Mouse (Mus musculus) lung, adult 2 months (tissue): ENCODE results near the gene Bcat1. TPM values are rescaled to one million over a fixed set of nuclear protein-coding genes. Genes with fewer than 3 reads are reported as not detected.

Experiments
- DNase-seq: peaks from one replicate; pipeline ENCODE4 v3.0.0; 2022
- H3K4me1 ChIP-seq: fragments of 200-500 bp; 2 replicates; pipeline ENCODE4 v1.6.1; 2011; ENCODE audit warnings: low read length; ENCODE audit not compliant: control insufficient read depth, insufficient read depth
- H3K4me3 ChIP-seq: fragments of 200-500 bp; replicated peaks from 2 replicates; pipeline ENCODE3; 2011; ENCODE audit warnings: low read depth, mild to moderate bottlenecking, control low read depth, low read length; ENCODE audit errors: extremely low read depth
- CTCF ChIP-seq: fragments of 200-500 bp; IDR thresholded peaks from 2 replicates; pipeline ENCODE4 v1.5.1; 2011; ENCODE audit warnings: mild to moderate bottlenecking, low read length, control low read depth; ENCODE audit not compliant: insufficient read depth
- POLR2A ChIP-seq: fragments of 200-500 bp; IDR thresholded peaks from 2 replicates; pipeline ENCODE4 v1.6.1; 2011; ENCODE audit warnings: low read depth, mild to moderate bottlenecking, control low read depth, low read length, borderline replicate concordance; ENCODE audit errors: extremely low read depth
- WGBS: fragments of 180-500 bp; shearing (Covaris S2); methylation state at CpG from one replicate; pipeline ENCODE4 v1.1.7; 2018; 5-methylcytosine and 5-hydroxymethylcytosine counted together
- polyA plus RNA-seq: library from polyadenylated mRNA; depleted of rRNA; stranded (reverse); fragments of >200 nt; gene quantifications from 2 replicates; pipeline ENCODE4 v1.2.3, GENCODE M21; 2012

Bcat1 gene
- polyA plus RNA-seq, 1 experiment, result 0.21 TPM

GRCm38 (mm10) chr6:145075088-145075547, 866 bp downstream of the Bcat1 start:
- H3K4me3 ChIP-seq, result no peak overlapping the region
- WGBS, result 1% methylated on average over 20 of the region's 20 CpGs

GRCm38 (mm10) chr6:145074461-145074860, 1.5 kb downstream of the Bcat1 start:
- peaks cover 6% of the 10 kb centered on the region for H3K4me1 ChIP-seq
- no peak for TF ChIP-seq POLR2A
- TF ChIP-seq CTCF, result no peak
- H3K4me3 ChIP-seq, result no peak overlapping the region
- DNase-seq, result no peak

More at GRCm38 (mm10) chr6:145075088-145075547, 866 bp downstream of the Bcat1 start:
- TF ChIP-seq POLR2A (no peak), CTCF (no peak)
- H3K4me1 ChIP-seq, result peaks cover 6% of the 10 kb centered on the region
- DNase-seq, result no peak

GRCm38 (mm10) chr6:145069921-145070320, 6.1 kb downstream of the Bcat1 start:
- no peak overlapping the region for H3K4me3 ChIP-seq
- DNase-seq, result no peak
- no peaks in the 10 kb centered on the region for H3K4me1 ChIP-seq
- TF ChIP-seq POLR2A (no peak), CTCF (no peak)
- WGBS, result 59% methylated on average over 2 of the region's 2 CpGs

GRCm38 (mm10) chr6:145069397-145069796, 6.6 kb downstream of the Bcat1 start:
- no peak for DNase-seq
- WGBS, result 83% methylated on average over 7 of the region's 7 CpGs
- no peaks in the 10 kb centered on the region for H3K4me1 ChIP-seq
- no peak overlapping the region for H3K4me3 ChIP-seq
- no peak for TF ChIP-seq CTCF

GRCm38 (mm10) chr6:145067679-145068078, 8.3 kb downstream of the Bcat1 start:
- no peak overlapping the region for H3K4me3 ChIP-seq
- TF ChIP-seq CTCF (no peak), POLR2A (no peak)
- H3K4me1 ChIP-seq, result no peaks in the 10 kb centered on the region
- no peak for DNase-seq
- 73% methylated on average over 8 of the region's 8 CpGs for WGBS

GRCm38 (mm10) chr6:145066416-145066815, 9.6 kb downstream of the Bcat1 start:
- Histone ChIP-seq H3K4me3 (no peak overlapping the region), H3K4me1 (no peaks in the 10 kb centered on the region)
- TF ChIP-seq CTCF, result no peak
- TF ChIP-seq POLR2A, result no peak
- 68% methylated on average over 6 of the region's 6 CpGs for WGBS
- no peak for DNase-seq

GRCm38 (mm10) chr6:145065301-145065845, 10.6 kb downstream of the Bcat1 start:
- no peak for TF ChIP-seq CTCF
- no peak for TF ChIP-seq POLR2A
- no peak overlapping the region for H3K4me3 ChIP-seq
- no peaks in the 10 kb centered on the region for H3K4me1 ChIP-seq
- 71% methylated on average over 4 of the region's 4 CpGs for WGBS
- no peak for DNase-seq

- no peak overlapping the region for H3K4me3 ChIP-seq
- 38% methylated on average over 1 of the region's 1 CpGs for WGBS
- no peak for DNase-seq
- TF ChIP-seq POLR2A (no peak), CTCF (no peak)
- no peaks in the 10 kb centered on the region for H3K4me1 ChIP-seq
These were observed 11.9 kb downstream of the Bcat1 start for GRCm38 (mm10) chr6:145064104-145064503.

- no peak for DNase-seq
- WGBS, result 54% methylated on average over 5 of the region's 5 CpGs
- Histone ChIP-seq H3K4me1 (no peaks in the 10 kb centered on the region), H3K4me3 (no peak overlapping the region)
- TF ChIP-seq CTCF, result no peak
- no peak for TF ChIP-seq POLR2A
These were observed 12.6 kb downstream of the Bcat1 start for GRCm38 (mm10) chr6:145063212-145063868.

GRCm38 (mm10) chr6:145062763-145063162, 13.2 kb downstream of the Bcat1 start:
- WGBS, result 52% methylated on average over 4 of the region's 4 CpGs
- TF ChIP-seq CTCF (no peak), POLR2A (no peak)
- Histone ChIP-seq H3K4me3 (no peak overlapping the region), H3K4me1 (no peaks in the 10 kb centered on the region)
- DNase-seq, result no peak
